Mouse (Mus musculus) brown adipose tissue, adult 24 weeks (tissue): Measurements from ENCODE around the gene St3gal4. TPM values are rescaled to one million over a fixed set of nuclear protein-coding genes. Genes with fewer than 3 reads are reported as not detected.

Experiments
- H3K27ac ChIP-seq: fragments of 200-500 bp; replicated peaks from 2 replicates; pipeline ENCODE4 v1.5.1; 2012; ENCODE audit warnings: low read depth, mild to moderate bottlenecking, low read length
- H3K4me1 ChIP-seq: fragments of 200-500 bp; 2 replicates; pipeline ENCODE4 v1.6.1; 2012; ENCODE audit warnings: low read length, mixed read lengths; ENCODE audit not compliant: control insufficient read depth, insufficient read depth, insufficient read length
- H3K4me3 ChIP-seq: fragments of 200-500 bp; 2 replicates; pipeline ENCODE4 v1.5.1; 2012; ENCODE audit warnings: low read depth, mild to moderate bottlenecking, low read length, moderate library complexity; ENCODE audit not compliant: insufficient read depth
- polyA plus RNA-seq: library from polyadenylated mRNA; stranded (reverse); fragments of >200 nt; gene quantifications from 2 replicates; pipeline ENCODE4 v1.2.4, GENCODE M21; 2012; ENCODE audit not compliant: missing spikeins, insufficient read depth, insufficient read length

The St3gal4 gene
- polyA plus RNA-seq, 1 experiment, result 14.2 TPM

- Histone ChIP-seq H3K27ac (peak overlapping the region; percentile 92), H3K4me1 (peaks cover 10% of the 10 kb centered on the region), H3K4me3 (peak overlapping the region; percentile 87)
These were observed 1.4 kb downstream of the St3gal4 start for GRCm38 (mm10) chr9:35117384-35118295.

- Histone ChIP-seq H3K4me3 (peak overlapping the region; percentile 87), H3K4me1 (peaks cover 13% of the 10 kb centered on the region), H3K27ac (peak overlapping the region; percentile 92)
These were observed 2.4 kb downstream of the St3gal4 start for GRCm38 (mm10) chr9:35116391-35117381.

- 0 out of 2 replicates have a peak overlapping the region, but pooled peaks have one; percentile 56 for H3K27ac ChIP-seq
- peak overlapping the region; percentile 87 for H3K4me3 ChIP-seq
- peaks cover 13% of the 10 kb centered on the region; the same call in 1 of the 2 replicates for H3K4me1 ChIP-seq
These were observed 3.3 kb downstream of the St3gal4 start for GRCm38 (mm10) chr9:35115804-35116203.

GRCm38 (mm10) chr9:35115299-35115698 lies 3.8 kb downstream of the St3gal4 start:
- H3K4me1 ChIP-seq, result peaks cover 13% of the 10 kb centered on the region; the same call in 1 of the 2 replicates
- H3K4me3 ChIP-seq, result peak overlapping the region; percentile 87
- no peak overlapping the region for H3K27ac ChIP-seq

GRCm38 (mm10) chr9:35114234-35114633 lies 4.8 kb downstream of the St3gal4 start:
- Histone ChIP-seq H3K27ac (no peak overlapping the region), H3K4me1 (peaks cover 19% of the 10 kb centered on the region), H3K4me3 (no peak overlapping the region)

- no peak overlapping the region for H3K4me3 ChIP-seq
- peaks cover 34% of the 10 kb centered on the region for H3K4me1 ChIP-seq
- H3K27ac ChIP-seq, result no peak overlapping the region
These were observed 7.0 kb downstream of the St3gal4 start for GRCm38 (mm10) chr9:35111941-35112595.

GRCm38 (mm10) chr9:35111446-35111845 lies 7.6 kb downstream of the St3gal4 start:
- H3K4me1 ChIP-seq, result peaks cover 34% of the 10 kb centered on the region
- H3K4me3 ChIP-seq, result no peak overlapping the region
- H3K27ac ChIP-seq, result 0 out of 2 replicates have a peak overlapping the region, but pooled peaks have one; percentile 15

GRCm38 (mm10) chr9:35110567-35110966 lies 8.5 kb downstream of the St3gal4 start:
- Histone ChIP-seq H3K4me1 (peaks cover 32% of the 10 kb centered on the region), H3K27ac (no peak overlapping the region), H3K4me3 (no peak overlapping the region)

- no peak overlapping the region for H3K27ac ChIP-seq
- H3K4me1 ChIP-seq, result peaks cover 32% of the 10 kb centered on the region
- no peak overlapping the region for H3K4me3 ChIP-seq
These were observed 9.0 kb downstream of the St3gal4 start for GRCm38 (mm10) chr9:35110051-35110450.

GRCm38 (mm10) chr9:35108916-35109315 lies 10.2 kb downstream of the St3gal4 start:
- H3K4me1 ChIP-seq, result peaks cover 32% of the 10 kb centered on the region

GRCm38 (mm10) chr9:35108066-35108465 lies 11.0 kb downstream of the St3gal4 start:
- H3K4me1 ChIP-seq, result peaks cover 32% of the 10 kb centered on the region
- no peak overlapping the region for H3K4me3 ChIP-seq
- H3K27ac ChIP-seq, result no peak overlapping the region

More at GRCm38 (mm10) chr9:35108916-35109315, 10.2 kb downstream of the St3gal4 start:
- Histone ChIP-seq H3K4me3 (no peak overlapping the region), H3K27ac (peak overlapping the region; percentile 35; the same call in 1 of the 2 replicates)

- no peak overlapping the region for H3K4me3 ChIP-seq
- no peak overlapping the region for H3K27ac ChIP-seq
- H3K4me1 ChIP-seq, result peaks cover 32% of the 10 kb centered on the region
These were observed 11.7 kb downstream of the St3gal4 start for GRCm38 (mm10) chr9:35107396-35107795.

GRCm38 (mm10) chr9:35105884-35106880 lies 12.9 kb downstream of the St3gal4 start:
- Histone ChIP-seq H3K4me3 (peak overlapping the region; percentile 26), H3K27ac (0 out of 2 replicates have a peak overlapping the region, but pooled peaks have one; percentile 19), H3K4me1 (peaks cover 24% of the 10 kb centered on the region)
